In the genomic region with DNA sequence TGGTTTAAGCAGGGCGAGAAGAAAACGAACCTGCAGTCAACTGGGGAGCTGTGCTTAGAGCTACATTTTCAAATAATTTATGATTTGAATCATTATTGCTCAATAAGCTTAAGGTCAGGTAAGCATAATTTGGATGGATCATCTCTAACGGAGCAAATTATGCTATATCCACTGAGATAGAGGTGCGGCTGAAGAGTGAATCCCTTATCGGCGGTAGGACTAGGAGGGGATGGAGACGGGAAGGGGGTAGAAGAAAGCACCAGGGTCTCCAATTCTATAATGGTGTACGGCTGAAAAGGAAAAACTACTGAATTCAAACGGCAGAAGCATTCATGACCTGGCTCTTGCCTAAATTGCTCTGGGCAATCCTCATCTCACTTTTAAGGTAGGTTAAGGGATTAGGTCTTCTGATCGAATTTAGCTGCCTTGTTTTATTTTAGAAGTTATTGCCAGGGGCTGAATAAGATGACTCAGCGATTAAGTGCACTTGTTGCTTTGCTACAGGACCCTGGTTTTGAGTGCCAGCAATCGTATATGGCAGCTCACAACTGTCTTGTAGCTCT, we compare ENCODE assay signal across 8 mouse cellular contexts. TPM values are rescaled to one million over a fixed set of nuclear protein-coding genes. Genes with fewer than 3 reads are reported as not detected.
DNase-seq lines count a peak whose midpoint lies in the region; ATAC-seq and TF ChIP-seq lines count a peak whose summit lies in the region.

No protein-coding gene starts in this region.

- H3K4me2 ChIP-seq in embryonic facial prominence, embryonic 11.5 days (ENCODE audit: low read depth, low read length), result peak overlapping the region; percentile 75
- peak overlapping the region; percentile 81 for H3K4me2 ChIP-seq in intestine, embryonic 16.5 days (ENCODE audit: low read depth, low read length)
- H3K4me2 ChIP-seq in neural tube, embryonic 12.5 days (replicated peaks), result peak overlapping the region; percentile 84

- no peak for TF ChIP-seq POLR2A in liver, adult 2 months (IDR thresholded peaks at IDR 0.05; ENCODE audit: extremely low read depth, insufficient read depth, low read length)

- H3K9ac ChIP-seq in liver, adult 2 months (ENCODE audit: low read depth, low read length), result peak overlapping the region; percentile 82
- peak overlapping the region; percentile 76; the same call in 1 of the 2 replicates for H3K9ac ChIP-seq in embryonic facial prominence, embryonic 11.5 days (replicated peaks; ENCODE audit: low read length)
- H3K9ac ChIP-seq in intestine, embryonic 16.5 days (ENCODE audit: low read depth, low read length), result peak overlapping the region; percentile 75
- peak overlapping the region; percentile 69; the same call in 1 of the 2 replicates for H3K9ac ChIP-seq in neural tube, embryonic 12.5 days

- 3% methylated on average over 12 of the region's 12 CpGs for WGBS in liver, adult 2 months
- WGBS in embryonic facial prominence, embryonic 11.5 days, result 6% methylated on average over 12 of the region's 12 CpGs
- 3% methylated on average over 12 of the region's 12 CpGs for WGBS in intestine, embryonic 16.5 days
- 8% methylated on average over 12 of the region's 12 CpGs for WGBS in neural tube, embryonic 12.5 days

- DNase-seq in liver, adult 2 months (ENCODE audit: extremely low read depth, low read depth, low spot score), result peak; percentile 65
- DNase-seq in liver, result no peak
- DNase-seq in embryonic facial prominence, embryonic 11.5 days (ENCODE audit: low spot score), result no peak
- DNase-seq in thymus, postnatal 0 days (ENCODE audit: low spot score), result no peak
- no peak for DNase-seq in natural killer cell, adult 2 months (ENCODE audit: low spot score in 2 of 2)
- DNase-seq in spleen, postnatal 14 days (ENCODE audit: low spot score in 2 of 2), result no peak

- H3K27me3 ChIP-seq in liver, adult 2 months (ENCODE audit: control insufficient read depth, insufficient read depth, low read length), result no peaks in the 10 kb centered on the region
- no peaks in the 10 kb centered on the region for H3K27me3 ChIP-seq in embryonic facial prominence, embryonic 11.5 days (ENCODE audit: control insufficient read depth, insufficient read depth, low read length)
- H3K27me3 ChIP-seq in intestine, embryonic 16.5 days (replicated peaks; ENCODE audit: control insufficient read depth, insufficient read depth, low read length), result no peaks in the 10 kb centered on the region
- H3K27me3 ChIP-seq in neural tube, embryonic 12.5 days (replicated peaks), result no peaks in the 10 kb centered on the region

- H3K9me3 ChIP-seq in embryonic facial prominence, embryonic 11.5 days (replicated peaks; ENCODE audit: control insufficient read depth, low read length), result no peaks in the 10 kb centered on the region
- H3K9me3 ChIP-seq in intestine, embryonic 16.5 days (ENCODE audit: control insufficient read depth, low read length), result no peaks in the 10 kb centered on the region
- no peaks in the 10 kb centered on the region for H3K9me3 ChIP-seq in neural tube, embryonic 12.5 days

- peaks cover 6% of the 10 kb centered on the region for H3K36me3 ChIP-seq in liver, adult 2 months (ENCODE audit: control insufficient read depth, insufficient read depth, low read length)
- no peaks in the 10 kb centered on the region; the same call in none of the 2 replicates for H3K36me3 ChIP-seq in embryonic facial prominence, embryonic 11.5 days (replicated peaks; ENCODE audit: control insufficient read depth, insufficient read depth, low read depth, low read length)
- H3K36me3 ChIP-seq in intestine, embryonic 16.5 days (ENCODE audit: control insufficient read depth, insufficient read depth, low read length), result peaks cover 9% of the 10 kb centered on the region
- peaks cover 37% of the 10 kb centered on the region for H3K36me3 ChIP-seq in neural tube, embryonic 12.5 days

- no peak for ATAC-seq in embryonic facial prominence, embryonic 11.5 days (replicated peaks; ENCODE audit: insufficient number of reproducible peaks, low FRiP score, low TSS enrichment, low read depth)
- no peak for ATAC-seq in intestine, embryonic 16.5 days
- ATAC-seq in neural tube, embryonic 12.5 days (ENCODE audit: low FRiP score, low read depth), result no peak

- H3K79me2 ChIP-seq in liver, adult 2 months (ENCODE audit: control insufficient read depth, insufficient read depth, low read length), result peaks cover 10% of the 10 kb centered on the region; the same call in 1 of the 2 replicates

- TF ChIP-seq CTCF in liver, adult 2 months (IDR thresholded peaks at IDR 0.05; ENCODE audit: low read depth, low read length), result no peak

- H3K4me3 ChIP-seq in liver, adult 2 months (ENCODE audit: insufficient read depth, low read depth, low read length), result peak overlapping the region; percentile 67
- peak overlapping the region; percentile 83 for H3K4me3 ChIP-seq in embryonic facial prominence, embryonic 11.5 days (ENCODE audit: low read depth, low read length)
- H3K4me3 ChIP-seq in intestine, embryonic 16.5 days (ENCODE audit: low read length), result peak overlapping the region; percentile 84
- peak overlapping the region; percentile 89 for H3K4me3 ChIP-seq in neural tube, embryonic 12.5 days

- H3K4me1 ChIP-seq in liver, adult 2 months (ENCODE audit: control insufficient read depth, insufficient read depth, low read length), result peaks cover 22% of the 10 kb centered on the region
- H3K4me1 ChIP-seq in embryonic facial prominence, embryonic 11.5 days (ENCODE audit: control insufficient read depth, insufficient read depth, low read length), result peaks cover 3% of the 10 kb centered on the region
- H3K4me1 ChIP-seq in intestine, embryonic 16.5 days (ENCODE audit: control insufficient read depth, insufficient read depth, low read length), result peaks cover 16% of the 10 kb centered on the region
- peaks cover 30% of the 10 kb centered on the region for H3K4me1 ChIP-seq in neural tube, embryonic 12.5 days

- peak overlapping the region; percentile 95 for H3K27ac ChIP-seq in liver, adult 2 months (replicated peaks; ENCODE audit: insufficient read depth, low read depth, low read length)
- H3K27ac ChIP-seq in embryonic facial prominence, embryonic 11.5 days (replicated peaks; ENCODE audit: low read depth, low read length), result no peak overlapping the region
- H3K27ac ChIP-seq in intestine, embryonic 16.5 days (ENCODE audit: low read length), result peak overlapping the region; percentile 84
- H3K27ac ChIP-seq in neural tube, embryonic 12.5 days, result no peak overlapping the region

RNA-seq across cellular contexts. Expression of a gene that starts 1.5 kb away (rescaled TPM):
- 15.4 and 23.3 TPM in 2 replicates for total RNA-seq in liver, adult 2 months (2014; rRNA removed)
- polyA plus RNA-seq in liver, adult 2 months (2012; rRNA removed), result 28.8 and 33.1 TPM in 2 replicates
- 17.0 and 20.5 TPM in 2 replicates for polyA plus RNA-seq in embryonic facial prominence, embryonic 11.5 days (2014; fragmentation: Nextera tagmentation; extraction: Ambion mirVana)
- polyA plus RNA-seq in intestine, embryonic 16.5 days (2015; fragmentation: Nextera tagmentation; extraction: Ambion mirVana), result 21.6 and 22.0 TPM in 2 replicates
- 39.2 and 40.4 TPM in 2 replicates for polyA plus RNA-seq in neural tube, embryonic 12.5 days (2016; fragmentation: Nextera tagmentation; extraction: Ambion mirVana)
- polyA plus RNA-seq in thymus, postnatal 0 days (2015; fragmentation: Nextera tagmentation; extraction: Ambion mirVana), result 27.4 and 29.0 TPM in 2 replicates

RNA-seq across cellular contexts. Expression of a gene that starts 8.6 kb away (rescaled TPM):
- 83.2 and 94.1 TPM in 2 replicates for total RNA-seq in liver, adult 2 months (2014; rRNA removed)
- polyA plus RNA-seq in liver, adult 2 months (2012; rRNA removed), result 69.5 and 80.8 TPM in 2 replicates
- polyA plus RNA-seq in embryonic facial prominence, embryonic 11.5 days (2014; fragmentation: Nextera tagmentation; extraction: Ambion mirVana), result 172 and 178 TPM in 2 replicates
- 79.0 and 81.4 TPM in 2 replicates for polyA plus RNA-seq in intestine, embryonic 16.5 days (2015; fragmentation: Nextera tagmentation; extraction: Ambion mirVana)
- 180 and 189 TPM in 2 replicates for polyA plus RNA-seq in neural tube, embryonic 12.5 days (2016; fragmentation: Nextera tagmentation; extraction: Ambion mirVana)
- polyA plus RNA-seq in thymus, postnatal 0 days (2015; fragmentation: Nextera tagmentation; extraction: Ambion mirVana), result 172 and 191 TPM in 2 replicates

RNA-seq across cellular contexts. Expression of a gene that starts 10.2 kb away (rescaled TPM):
- total RNA-seq in liver, adult 2 months (2014; rRNA removed), result 30.3 and 33.8 TPM in 2 replicates
- 60.0 and 71.6 TPM in 2 replicates for polyA plus RNA-seq in liver, adult 2 months (2012; rRNA removed)
- 130 and 132 TPM in 2 replicates for polyA plus RNA-seq in embryonic facial prominence, embryonic 11.5 days (2014; fragmentation: Nextera tagmentation; extraction: Ambion mirVana)
- polyA plus RNA-seq in intestine, embryonic 16.5 days (2015; fragmentation: Nextera tagmentation; extraction: Ambion mirVana), result 139 and 144 TPM in 2 replicates
- 144 and 150 TPM in 2 replicates for polyA plus RNA-seq in neural tube, embryonic 12.5 days (2016; fragmentation: Nextera tagmentation; extraction: Ambion mirVana)
- polyA plus RNA-seq in thymus, postnatal 0 days (2015; fragmentation: Nextera tagmentation; extraction: Ambion mirVana), result 90.7 and 95.8 TPM in 2 replicates

RNA-seq across cellular contexts. Expression of a gene that starts 20.9 kb away (rescaled TPM):
- not detected in 2 replicates for total RNA-seq in liver, adult 2 months (2014; rRNA removed)
- 0.06 TPM in 1 of 2 replicates, not detected in the other for polyA plus RNA-seq in liver, adult 2 months (2012; rRNA removed)
- not detected in 2 replicates for polyA plus RNA-seq in embryonic facial prominence, embryonic 11.5 days (2014; fragmentation: Nextera tagmentation; extraction: Ambion mirVana)
- polyA plus RNA-seq in intestine, embryonic 16.5 days (2015; fragmentation: Nextera tagmentation; extraction: Ambion mirVana), result 0.09 and 0.28 TPM in 2 replicates
- not detected in 2 replicates for polyA plus RNA-seq in neural tube, embryonic 12.5 days (2016; fragmentation: Nextera tagmentation; extraction: Ambion mirVana)
- 0.12 TPM in 1 of 2 replicates, not detected in the other for polyA plus RNA-seq in thymus, postnatal 0 days (2015; fragmentation: Nextera tagmentation; extraction: Ambion mirVana)

RNA-seq across cellular contexts. Expression of a gene that starts 24.6 kb away (rescaled TPM):
- 19.9 and 21.9 TPM in 2 replicates for total RNA-seq in liver, adult 2 months (2014; rRNA removed)
- polyA plus RNA-seq in liver, adult 2 months (2012; rRNA removed), result 55.2 and 75.4 TPM in 2 replicates
- 20.4 and 21.2 TPM in 2 replicates for polyA plus RNA-seq in embryonic facial prominence, embryonic 11.5 days (2014; fragmentation: Nextera tagmentation; extraction: Ambion mirVana)
- polyA plus RNA-seq in intestine, embryonic 16.5 days (2015; fragmentation: Nextera tagmentation; extraction: Ambion mirVana), result 28.2 and 30.7 TPM in 2 replicates
- polyA plus RNA-seq in neural tube, embryonic 12.5 days (2016; fragmentation: Nextera tagmentation; extraction: Ambion mirVana), result 38.1 and 40.5 TPM in 2 replicates
- 15.0 and 18.0 TPM in 2 replicates for polyA plus RNA-seq in thymus, postnatal 0 days (2015; fragmentation: Nextera tagmentation; extraction: Ambion mirVana)

Comparison
In these comparisons a context has a peak if more than half of its experiments do, and no peak if none do; other contexts are left out.
1. H3K27ac ChIP-seq: peak in liver, adult 2 months (single experiment) and intestine, embryonic 16.5 days (single experiment); none in embryonic facial prominence, embryonic 11.5 days (single experiment) and neural tube, embryonic 12.5 days (single experiment).
2. Peak in every context shown above with its lines, with median percentiles within 50 percentile points of each other: H3K4me3 ChIP-seq, H3K9ac ChIP-seq and H3K4me2 ChIP-seq.